Mouse (Mus musculus): ENCODE data around the gene Dmpk.

The Dmpk gene

DNA sequence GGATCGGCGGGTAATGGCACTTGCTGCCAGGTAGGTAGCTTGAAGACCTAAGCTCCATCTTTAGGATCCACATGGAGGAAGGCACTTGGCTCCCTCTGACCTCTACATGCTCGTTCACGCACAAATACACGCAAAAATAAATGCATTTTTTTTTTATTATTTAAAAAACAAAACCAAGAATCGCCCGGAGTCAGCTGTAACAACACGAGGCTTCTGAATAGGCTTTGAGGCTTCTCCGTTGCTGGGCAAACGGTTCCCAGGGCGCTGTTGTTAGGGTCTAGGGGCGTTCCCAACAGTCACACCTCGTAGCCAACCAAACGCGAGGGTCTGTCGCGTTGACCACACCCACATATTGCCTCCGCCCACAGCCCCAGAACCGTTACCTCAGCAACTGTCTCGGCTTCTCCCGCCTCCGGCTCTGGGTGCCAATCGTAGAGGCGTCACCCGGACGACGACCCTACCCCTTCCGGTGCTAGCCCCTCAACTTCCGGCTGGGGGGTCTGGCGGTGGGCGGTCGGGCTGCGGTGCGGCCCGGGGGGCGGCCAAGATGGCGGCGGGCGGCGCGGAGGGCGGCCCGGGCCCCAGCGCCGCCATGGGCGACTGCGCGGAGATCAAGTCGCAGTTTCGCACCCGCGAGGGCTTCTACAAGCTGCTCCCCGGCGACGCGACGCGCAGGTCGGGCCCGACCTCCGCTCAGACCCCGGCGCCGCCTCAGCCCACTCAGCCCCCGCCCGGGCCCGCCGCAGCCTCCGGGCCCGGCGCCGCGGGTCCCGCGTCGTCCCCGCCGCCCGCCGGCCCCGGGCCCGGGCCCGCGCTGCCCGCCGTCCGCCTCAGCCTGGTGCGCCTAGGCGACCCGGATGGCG lies 7.7 kb upstream of the Dmpk start, which contains the start of gene Dmwd:
Gene Dmwd (plus strand): TSS at position 505 of the 863 bp plus-strand sequence.
- DNase-seq (ENCODE audit: low spot score in 2 of 2), result peak; percentile 91 to 94

GRCm38 (mm10) chr7:19076586-19076991 lies 7.1 kb upstream of the Dmpk start:
- no peak for DNase-seq (ENCODE audit: low spot score in 2 of 2)

DNA sequence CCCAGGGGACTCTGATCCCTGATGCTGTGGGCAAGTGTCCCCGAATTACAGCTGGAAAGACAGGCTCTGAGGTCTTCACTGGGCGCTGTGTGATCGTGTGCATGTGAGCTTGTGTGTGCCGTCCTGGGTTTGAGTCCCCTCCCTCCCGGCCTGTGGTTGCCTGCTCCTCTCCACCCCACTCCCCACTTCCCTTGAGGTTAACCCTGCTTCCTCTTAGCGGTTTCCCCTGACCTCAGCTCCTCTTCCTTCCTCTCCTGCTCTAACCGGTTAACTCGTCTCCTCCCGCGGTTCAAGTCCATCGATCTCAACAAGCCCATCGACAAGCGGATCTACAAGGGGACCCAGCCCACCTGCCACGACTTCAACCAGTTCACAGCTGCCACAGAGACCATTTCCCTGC lies 5.9 kb upstream of the Dmpk start:
- DNase-seq (ENCODE audit: low spot score in 2 of 2), result peak; percentile 74 to 77

DNA sequence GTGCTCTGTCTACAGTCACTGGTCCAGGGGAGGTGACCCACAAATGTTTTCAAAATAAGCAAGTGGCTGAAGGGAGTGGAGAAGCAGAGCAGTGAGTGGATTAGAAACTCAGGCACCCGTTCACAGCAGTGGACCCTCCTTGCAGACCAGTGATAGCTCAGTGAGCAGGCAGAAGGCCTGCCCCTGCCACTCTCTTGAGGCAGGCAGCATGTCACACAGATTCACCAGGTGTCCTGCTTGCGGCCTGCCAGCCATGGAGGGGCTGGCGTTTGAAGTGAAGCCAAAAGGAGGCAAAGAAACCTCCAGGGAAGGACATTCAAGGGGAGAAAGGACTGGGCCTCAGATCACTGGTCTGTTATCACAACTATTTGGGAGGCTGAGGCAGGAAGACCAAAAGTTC lies 4.9 kb upstream of the Dmpk start:
- no peak for DNase-seq (ENCODE audit: low spot score in 2 of 2)

- DNase-seq (ENCODE audit: low spot score in 2 of 2), result no peak
Measured at GRCm38 (mm10) chr7:19080451-19080950, 3.1 kb upstream of the Dmpk start.

DNA sequence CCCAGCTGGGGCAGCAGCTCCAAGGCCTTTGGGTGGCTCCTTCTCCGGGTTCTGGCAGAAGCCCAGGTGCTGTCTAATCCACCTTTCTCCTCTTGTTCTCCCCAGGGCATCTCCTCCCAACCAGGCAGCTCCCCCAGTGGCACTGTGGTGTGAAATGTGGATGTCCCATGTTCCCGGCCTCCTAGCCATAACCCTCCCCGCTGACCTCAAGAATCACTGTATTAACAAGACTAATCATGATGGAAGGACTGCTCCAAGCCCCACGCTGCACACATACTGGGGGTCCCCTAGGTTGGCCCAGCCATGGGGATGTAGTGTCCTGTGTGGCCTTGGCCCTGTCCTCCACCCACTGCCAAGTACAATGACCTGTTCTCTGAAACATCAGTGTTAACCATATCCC lies 1.5 kb upstream of the Dmpk start:
- DNase-seq (ENCODE audit: low spot score in 2 of 2), result no peak

- no peak for DNase-seq (ENCODE audit: low spot score in 2 of 2)
Measured at GRCm38 (mm10) chr7:19083096-19083495, 553 bp upstream of the Dmpk start.

DNA sequence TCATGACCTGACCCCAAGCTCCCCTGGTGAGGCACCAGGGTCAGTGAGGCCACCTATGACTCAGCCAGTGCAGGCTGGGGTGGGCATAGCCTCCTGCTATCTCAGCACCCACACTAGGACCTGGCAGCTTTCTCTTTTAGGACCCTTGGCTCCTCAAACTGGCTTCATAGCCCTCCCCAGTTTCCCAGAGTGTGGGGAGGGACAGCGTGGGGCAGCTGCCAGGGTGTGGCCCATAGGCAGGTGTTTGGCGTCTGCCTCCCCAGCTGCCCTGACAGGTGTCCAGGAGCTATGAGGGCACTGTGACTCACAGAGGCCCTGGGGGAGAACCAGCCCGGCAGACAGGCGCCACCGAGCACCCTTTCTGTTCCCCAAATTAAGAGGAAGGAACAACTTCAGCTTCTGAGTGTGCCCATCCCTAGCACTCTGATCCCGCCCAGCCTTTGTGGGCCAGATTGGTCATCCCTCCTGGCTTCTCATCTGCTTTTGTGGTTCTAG lies 675 bp downstream of the Dmpk start:
- DNase-seq (ENCODE audit: low spot score in 2 of 2), result no peak

GRCm38 (mm10) chr7:19084921-19085473 lies 1.3 kb downstream of the Dmpk start:
- no peak for DNase-seq (ENCODE audit: low spot score in 2 of 2)

GRCm38 (mm10) chr7:19085495-19085894 lies 1.8 kb downstream of the Dmpk start:
- DNase-seq (ENCODE audit: low spot score in 2 of 2), result no peak

- DNase-seq (ENCODE audit: low spot score in 2 of 2), result no peak
Measured at GRCm38 (mm10) chr7:19086042-19086441, 2.4 kb downstream of the Dmpk start.

GRCm38 (mm10) chr7:19086760-19087159 lies 3.1 kb downstream of the Dmpk start:
- no peak for DNase-seq (ENCODE audit: low spot score in 2 of 2)

DNA sequence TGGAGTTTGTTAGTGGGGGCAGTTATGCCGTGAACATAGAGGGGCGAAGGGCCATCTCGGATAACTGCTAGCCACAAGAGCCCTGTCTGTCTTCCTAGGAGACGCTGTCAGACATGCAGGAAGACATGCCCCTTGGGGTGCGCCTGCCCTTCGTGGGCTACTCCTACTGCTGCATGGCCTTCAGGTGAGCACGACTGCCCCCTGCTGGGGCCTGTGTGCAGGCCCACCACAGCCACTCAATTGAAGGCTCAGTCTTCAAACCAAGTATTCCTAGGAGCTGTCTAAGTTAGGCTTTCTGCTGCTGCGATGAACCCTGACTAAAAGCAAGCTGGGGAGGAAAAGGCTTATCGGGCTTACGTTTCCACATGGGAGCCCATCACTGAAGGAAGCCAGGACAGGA lies 5.2 kb downstream of the Dmpk start:
- peak; percentile 38 to 80 for DNase-seq (ENCODE audit: low spot score in 2 of 2)

DNA sequence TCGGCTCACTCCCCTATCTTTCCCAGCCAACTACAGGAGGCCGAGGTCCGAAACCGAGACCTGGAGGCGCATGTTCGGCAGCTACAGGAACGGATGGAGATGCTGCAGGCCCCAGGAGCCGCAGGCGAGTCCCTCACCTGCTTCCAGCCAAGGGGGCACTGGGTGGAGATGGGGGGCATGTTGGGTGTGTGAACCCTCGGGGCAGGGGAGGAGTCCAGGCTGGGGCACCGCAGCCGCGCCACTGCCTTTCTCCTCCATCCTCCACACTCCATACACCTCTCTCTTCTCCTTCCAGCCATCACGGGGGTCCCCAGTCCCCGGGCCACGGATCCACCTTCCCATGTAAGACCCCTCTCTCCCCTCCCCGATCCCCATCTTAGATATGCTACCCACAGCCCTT lies 8.3 kb downstream of the Dmpk start:
- no peak for DNase-seq (ENCODE audit: low spot score in 2 of 2)

GRCm38 (mm10) chr7:19092381-19093173 lies 8.9 kb downstream of the Dmpk start:
- peak in 1 of 2 experiments; percentile 45 for DNase-seq (ENCODE audit: low spot score in 2 of 2)

DNA sequence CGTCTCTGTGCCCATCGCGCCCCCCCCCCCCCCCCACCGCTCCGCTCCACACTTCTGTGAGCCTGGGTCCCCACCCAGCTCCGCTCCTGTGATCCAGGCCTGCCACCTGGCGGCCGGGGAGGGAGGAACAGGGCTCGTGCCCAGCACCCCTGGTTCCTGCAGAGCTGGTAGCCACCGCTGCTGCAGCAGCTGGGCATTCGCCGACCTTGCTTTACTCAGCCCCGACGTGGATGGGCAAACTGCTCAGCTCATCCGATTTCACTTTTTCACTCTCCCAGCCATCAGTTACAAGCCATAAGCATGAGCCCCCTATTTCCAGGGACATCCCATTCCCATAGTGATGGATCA lies 9.5 kb downstream of the Dmpk start:
- peak; percentile 89 to 93 for DNase-seq (ENCODE audit: low spot score in 2 of 2)

DNA sequence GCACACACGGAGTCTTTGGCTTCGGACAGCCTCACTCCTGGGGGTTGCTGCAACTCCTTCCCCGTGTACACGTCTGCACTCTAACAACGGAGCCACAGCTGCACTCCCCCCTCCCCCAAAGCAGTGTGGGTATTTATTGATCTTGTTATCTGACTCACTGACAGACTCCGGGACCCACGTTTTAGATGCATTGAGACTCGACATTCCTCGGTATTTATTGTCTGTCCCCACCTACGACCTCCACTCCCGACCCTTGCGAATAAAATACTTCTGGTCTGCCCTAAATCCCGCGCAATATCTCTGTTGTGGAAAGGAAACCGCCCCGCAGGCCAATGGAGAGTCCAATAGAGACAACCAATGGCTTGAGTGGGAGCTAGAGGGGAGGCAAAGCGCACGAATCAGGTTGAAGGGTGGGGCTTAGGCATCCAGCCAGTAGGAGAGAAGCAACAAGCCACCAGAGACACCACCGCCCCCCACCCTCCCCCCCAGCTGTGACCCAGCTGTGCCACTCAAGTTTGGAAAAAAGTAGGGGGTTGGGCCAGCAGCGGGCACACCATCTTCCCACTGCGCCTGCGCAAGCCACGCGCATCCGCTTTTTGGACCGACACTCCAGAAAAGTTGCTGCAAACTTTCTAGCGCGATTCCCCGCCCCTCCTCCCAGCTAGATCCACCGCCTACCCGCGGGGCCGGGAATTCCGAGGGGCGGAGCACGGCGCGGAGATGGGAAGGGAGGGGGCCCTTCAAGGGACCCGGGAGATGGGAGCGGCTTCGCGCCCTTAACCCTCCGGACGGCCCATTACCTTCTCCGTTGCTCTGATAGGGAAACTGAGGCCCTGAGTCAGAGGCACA lies 10.1 kb downstream of the Dmpk start:
- DNase-seq (ENCODE audit: low spot score in 2 of 2), result peak; percentile 94 to 95

- DNase-seq (ENCODE audit: low spot score in 2 of 2), result peak; percentile 65 to 71
Measured at GRCm38 (mm10) chr7:19094471-19094825, 10.8 kb downstream of the Dmpk start, which contains the start of gene Six5. Six5 (plus strand) TSS chr7:19094594.

DNA sequence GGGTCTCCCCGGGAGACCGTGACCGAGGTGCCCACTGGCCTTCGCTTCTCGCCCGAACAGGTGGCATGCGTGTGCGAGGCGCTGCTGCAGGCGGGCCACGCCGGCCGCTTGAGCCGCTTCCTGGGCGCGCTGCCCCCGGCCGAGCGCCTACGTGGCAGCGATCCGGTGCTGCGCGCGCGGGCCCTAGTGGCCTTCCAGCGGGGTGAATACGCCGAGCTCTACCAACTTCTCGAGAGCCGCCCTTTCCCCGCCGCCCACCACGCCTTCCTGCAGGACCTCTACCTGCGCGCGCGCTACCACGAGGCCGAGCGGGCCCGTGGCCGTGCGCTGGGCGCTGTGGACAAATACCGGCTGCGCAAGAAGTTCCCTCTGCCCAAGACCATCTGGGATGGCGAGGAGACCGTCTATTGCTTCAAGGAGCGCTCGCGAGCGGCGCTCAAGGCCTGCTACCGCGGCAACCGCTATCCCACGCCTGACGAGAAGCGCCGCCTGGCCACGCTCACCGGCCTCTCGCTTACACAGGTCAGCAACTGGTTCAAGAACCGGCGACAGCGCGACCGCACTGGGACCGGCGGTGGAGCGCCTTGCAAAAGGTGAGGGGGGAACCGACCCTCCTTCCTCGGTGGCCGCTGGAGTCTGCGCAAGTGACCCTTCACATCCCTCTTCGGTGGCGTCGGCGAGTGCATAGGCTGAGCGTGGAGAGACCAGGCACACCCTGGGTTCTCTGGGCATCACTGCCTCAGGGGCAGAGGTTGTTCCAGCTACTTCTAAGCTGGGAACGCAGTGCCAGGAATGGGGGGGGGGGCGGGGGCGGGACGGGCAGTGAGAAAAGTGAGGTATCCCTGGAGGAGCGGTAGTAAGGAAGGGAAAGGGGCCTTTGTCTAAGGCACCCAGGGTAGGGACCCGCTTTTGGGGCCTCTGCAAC lies 11.4 kb downstream of the Dmpk start:
- peak; percentile 28 to 40 for DNase-seq (ENCODE audit: low spot score in 2 of 2)

DNA sequence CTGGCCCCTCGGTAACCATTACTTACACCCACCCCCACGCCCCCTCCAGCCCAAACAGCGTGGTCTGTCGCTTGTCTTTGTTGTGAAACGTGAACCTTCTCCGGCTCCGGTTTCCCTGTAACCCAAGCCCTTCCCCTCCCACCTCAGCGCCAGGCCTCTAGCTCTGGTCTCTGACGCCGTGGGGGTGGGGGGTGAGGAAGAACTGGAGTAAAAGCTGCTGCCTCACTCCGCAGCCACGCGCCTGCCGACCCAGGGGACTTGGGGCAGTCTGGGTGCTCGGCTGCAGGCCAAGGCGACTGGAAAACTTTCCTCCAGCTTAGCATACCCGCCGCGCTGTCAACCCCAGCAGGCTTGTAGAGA lies 12.1 kb downstream of the Dmpk start:
- peak in 1 of 2 experiments; percentile 17 for DNase-seq (ENCODE audit: low spot score in 2 of 2)

Data from thymus, postnatal 10 days (tissue).